Mouse (Mus musculus): ENCODE measurements around the gene Abhd14a. TPM values are rescaled to one million over a fixed set of nuclear protein-coding genes. Genes with fewer than 3 reads are reported as not detected.

Gene Abhd14a
- polyA plus RNA-seq, 1 experiment from 2014 or later: 38.3 TPM

DNA sequence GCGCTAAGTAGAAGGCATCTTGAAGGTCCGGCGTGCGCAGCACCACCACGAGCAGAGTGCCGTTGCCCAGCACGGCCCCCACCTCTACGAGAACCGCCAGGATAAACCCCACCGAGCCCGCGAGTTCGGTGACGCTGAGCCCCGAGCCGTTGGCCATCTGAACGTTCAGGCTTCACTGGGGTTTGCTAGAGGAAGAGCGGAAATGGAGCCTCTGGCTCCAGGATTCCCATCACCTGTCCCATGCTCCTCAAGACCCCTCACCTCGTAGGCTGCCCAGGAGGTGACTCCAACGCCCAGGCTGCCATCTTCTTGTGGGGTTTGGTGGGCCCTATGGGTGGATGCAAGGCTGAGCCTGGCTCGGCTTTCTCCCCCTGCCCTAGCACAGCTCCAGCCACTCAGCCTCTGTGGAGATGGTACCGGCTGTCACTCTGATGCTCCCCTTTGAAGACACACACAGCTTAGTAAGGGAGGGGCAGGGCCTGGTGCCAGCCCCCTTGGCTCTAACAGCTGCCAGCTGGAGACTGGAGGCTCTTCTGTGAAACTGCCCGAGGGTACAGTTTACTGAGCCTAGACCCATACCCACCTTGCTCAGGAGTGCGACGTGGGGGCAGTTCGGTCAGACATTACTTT lies 18.2 kb upstream of the Abhd14a start, which contains the start of gene Gpr62:
Gene Gpr62, minus strand, starts transcription at position 368 of the 630 bp plus-strand sequence.
- peak; percentile 9; the same call in 1 of the 2 replicates for ATAC-seq (replicated peaks; ENCODE audit: low FRiP score)
- WGBS: 33% methylated on average over 26 of the region's 26 CpGs
- peaks cover 16% of the 10 kb centered on the region for H3K4me1 ChIP-seq (replicated peaks; ENCODE audit: control insufficient read depth, insufficient read depth, low read length)
- H3K36me3 ChIP-seq (ENCODE audit: control insufficient read depth, insufficient read depth, low read length): peaks cover 16% of the 10 kb centered on the region
- H3K27ac ChIP-seq (ENCODE audit: low read depth, low read length): peak within 1 kb of the TSS; percentile 21; the same call in 1 of the 2 replicates
- peaks cover 5% of the 10 kb centered on the region; the same call in 1 of the 2 replicates for H3K27me3 ChIP-seq (ENCODE audit: control insufficient read depth, insufficient read depth, low read length)
- H3K9ac ChIP-seq (ENCODE audit: low read length): peak within 1 kb of the TSS; percentile 67
- H3K9me3 ChIP-seq (ENCODE audit: control insufficient read depth, low read length): no peaks in the 10 kb centered on the region
- H3K4me2 ChIP-seq (ENCODE audit: low read depth, low read length, severe bottlenecking): peak within 1 kb of the TSS; percentile 92
- DNase-seq (ENCODE audit: low spot score): no peak
- H3K4me3 ChIP-seq (ENCODE audit: low read depth, low read length): peak within 1 kb of the TSS; percentile 39

DNA sequence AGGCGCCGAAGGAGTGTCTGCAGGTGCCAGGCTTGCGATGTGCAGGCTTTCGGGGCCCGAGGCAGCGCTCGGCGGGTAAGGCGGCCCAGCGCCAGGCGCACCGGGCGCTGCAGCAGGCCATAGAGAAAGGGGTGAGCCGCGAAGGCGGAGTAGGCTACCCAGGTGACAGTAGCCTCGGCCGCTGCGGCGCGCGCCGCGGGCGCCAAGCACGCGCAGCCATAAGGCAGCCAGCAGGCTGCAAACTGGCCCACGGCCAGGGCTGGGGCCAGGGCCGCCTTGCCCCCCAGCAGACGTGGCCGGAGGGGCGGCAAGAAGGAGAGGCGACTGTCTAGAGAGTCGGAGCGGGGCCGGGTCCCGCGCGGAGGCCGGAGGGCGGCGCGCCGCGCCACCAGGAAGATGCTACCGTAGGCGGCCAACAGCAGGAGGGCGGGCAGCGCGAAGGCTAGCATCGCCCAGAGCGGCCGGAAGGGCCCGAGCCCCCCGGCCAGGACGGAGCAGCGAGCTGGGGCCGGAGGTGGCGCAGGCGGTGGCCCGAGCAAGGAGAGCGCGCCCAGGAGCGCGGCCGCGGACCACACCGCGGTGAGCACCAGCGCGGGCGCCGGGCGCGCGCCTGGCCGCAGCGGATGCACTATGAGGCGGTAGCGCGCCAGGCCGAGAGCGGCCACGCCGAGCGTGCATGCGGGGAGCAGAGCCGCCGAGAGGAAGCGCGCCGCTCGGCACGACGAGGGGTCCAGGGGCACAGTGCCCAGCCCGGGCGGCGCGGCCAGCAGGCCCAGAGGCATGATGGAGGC lies 17.5 kb upstream of the Abhd14a start:
- Histone ChIP-seq H3K27ac (ENCODE audit: low read depth, low read length) (peak overlapping the region; percentile 21; the same call in 1 of the 2 replicates), H3K27me3 (ENCODE audit: control insufficient read depth, insufficient read depth, low read length) (peaks cover 5% of the 10 kb centered on the region; the same call in 1 of the 2 replicates), H3K4me1 (replicated peaks; ENCODE audit: control insufficient read depth, insufficient read depth, low read length) (peaks cover 16% of the 10 kb centered on the region), H3K9me3 (ENCODE audit: control insufficient read depth, low read length) (no peaks in the 10 kb centered on the region), H3K4me2 (ENCODE audit: low read depth, low read length, severe bottlenecking) (peak overlapping the region; percentile 92), H3K9ac (ENCODE audit: low read length) (peak overlapping the region; percentile 67), H3K4me3 (ENCODE audit: low read depth, low read length) (peak overlapping the region; percentile 39), H3K36me3 (ENCODE audit: control insufficient read depth, insufficient read depth, low read length) (peaks cover 21% of the 10 kb centered on the region)
- ATAC-seq (replicated peaks; ENCODE audit: low FRiP score): peak; percentile 77
- DNase-seq (ENCODE audit: low spot score): peak; percentile 85
- WGBS: 1% methylated on average over 99 of the region's 99 CpGs

- no peak overlapping the region for H3K9ac ChIP-seq (ENCODE audit: low read length)
- ATAC-seq (replicated peaks; ENCODE audit: low FRiP score) (no peak), DNase-seq (ENCODE audit: low spot score) (no peak)
- no peak overlapping the region for H3K4me3 ChIP-seq (ENCODE audit: low read depth, low read length)
- H3K27ac ChIP-seq (ENCODE audit: low read depth, low read length): no peak overlapping the region
- H3K9me3 ChIP-seq (ENCODE audit: control insufficient read depth, low read length): no peaks in the 10 kb centered on the region
- H3K36me3 ChIP-seq (ENCODE audit: control insufficient read depth, insufficient read depth, low read length): peaks cover 21% of the 10 kb centered on the region
- 85% methylated on average over 21 of the region's 21 CpGs for WGBS
- peaks cover 22% of the 10 kb centered on the region for H3K4me1 ChIP-seq (replicated peaks; ENCODE audit: control insufficient read depth, insufficient read depth, low read length)
- H3K4me2 ChIP-seq (ENCODE audit: low read depth, low read length, severe bottlenecking): no peak overlapping the region
- H3K27me3 ChIP-seq (ENCODE audit: control insufficient read depth, insufficient read depth, low read length): peaks cover 5% of the 10 kb centered on the region; the same call in 1 of the 2 replicates
Measured at GRCm38 (mm10) chr9:106463122-106464063, 15.9 kb upstream of the Abhd14a start.

- WGBS: 92% methylated on average over 12 of the region's 12 CpGs
- Histone ChIP-seq H3K4me3 (ENCODE audit: low read depth, low read length) (no peak overlapping the region), H3K4me1 (replicated peaks; ENCODE audit: control insufficient read depth, insufficient read depth, low read length) (peaks cover 29% of the 10 kb centered on the region), H3K27me3 (ENCODE audit: control insufficient read depth, insufficient read depth, low read length) (peaks cover 5% of the 10 kb centered on the region; the same call in 1 of the 2 replicates), H3K9me3 (ENCODE audit: control insufficient read depth, low read length) (no peaks in the 10 kb centered on the region), H3K36me3 (ENCODE audit: control insufficient read depth, insufficient read depth, low read length) (peaks cover 21% of the 10 kb centered on the region), H3K27ac (ENCODE audit: low read depth, low read length) (no peak overlapping the region), H3K4me2 (ENCODE audit: low read depth, low read length, severe bottlenecking) (no peak overlapping the region), H3K9ac (ENCODE audit: low read length) (no peak overlapping the region)
- DNase-seq (ENCODE audit: low spot score): no peak
- ATAC-seq (replicated peaks; ENCODE audit: low FRiP score): no peak
Measured at GRCm38 (mm10) chr9:106462430-106462800, 14.9 kb upstream of the Abhd14a start.

GRCm38 (mm10) chr9:106461641-106462429 lies 14.4 kb upstream of the Abhd14a start:
- H3K9ac ChIP-seq (ENCODE audit: low read length): no peak overlapping the region
- 81% methylated on average over 16 of the region's 16 CpGs for WGBS
- no peak overlapping the region for H3K27ac ChIP-seq (ENCODE audit: low read depth, low read length)
- H3K27me3 ChIP-seq (ENCODE audit: control insufficient read depth, insufficient read depth, low read length): peaks cover 5% of the 10 kb centered on the region; the same call in 1 of the 2 replicates
- H3K36me3 ChIP-seq (ENCODE audit: control insufficient read depth, insufficient read depth, low read length): peaks cover 21% of the 10 kb centered on the region
- peaks cover 34% of the 10 kb centered on the region for H3K4me1 ChIP-seq (replicated peaks; ENCODE audit: control insufficient read depth, insufficient read depth, low read length)
- no peak overlapping the region for H3K4me3 ChIP-seq (ENCODE audit: low read depth, low read length)
- DNase-seq (ENCODE audit: low spot score) (no peak), ATAC-seq (replicated peaks; ENCODE audit: low FRiP score) (no peak)
- no peak overlapping the region for H3K4me2 ChIP-seq (ENCODE audit: low read depth, low read length, severe bottlenecking)
- H3K9me3 ChIP-seq (ENCODE audit: control insufficient read depth, low read length): no peaks in the 10 kb centered on the region

DNA sequence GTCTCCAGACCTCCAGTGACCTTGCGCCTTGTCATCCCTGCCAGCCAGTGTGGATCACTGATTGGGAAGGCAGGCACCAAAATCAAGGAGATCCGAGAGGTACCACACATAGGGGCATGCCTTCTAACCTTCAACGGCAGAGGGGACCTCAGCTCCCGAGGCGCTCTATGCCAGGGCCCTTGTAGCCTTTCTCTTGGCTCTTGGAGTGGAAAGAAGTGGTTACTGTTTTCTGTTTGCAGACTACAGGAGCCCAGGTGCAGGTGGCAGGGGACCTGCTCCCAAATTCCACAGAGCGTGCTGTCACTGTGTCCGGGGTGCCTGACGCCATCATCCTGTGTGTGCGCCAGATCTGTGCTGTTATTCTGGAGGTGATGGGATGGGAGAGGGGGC lies 13.5 kb upstream of the Abhd14a start:
- 94% methylated on average over 9 of the region's 9 CpGs for WGBS
- no peak overlapping the region for H3K4me3 ChIP-seq (ENCODE audit: low read depth, low read length)
- DNase-seq (ENCODE audit: low spot score) (no peak), ATAC-seq (replicated peaks; ENCODE audit: low FRiP score) (no peak)
- H3K36me3 ChIP-seq (ENCODE audit: control insufficient read depth, insufficient read depth, low read length): peaks cover 21% of the 10 kb centered on the region
- no peak overlapping the region for H3K4me2 ChIP-seq (ENCODE audit: low read depth, low read length, severe bottlenecking)
- peaks cover 42% of the 10 kb centered on the region for H3K4me1 ChIP-seq (replicated peaks; ENCODE audit: control insufficient read depth, insufficient read depth, low read length)
- no peak overlapping the region for H3K9ac ChIP-seq (ENCODE audit: low read length)
- no peak overlapping the region for H3K27ac ChIP-seq (ENCODE audit: low read depth, low read length)
- no peaks in the 10 kb centered on the region for H3K9me3 ChIP-seq (ENCODE audit: control insufficient read depth, low read length)
- peaks cover 5% of the 10 kb centered on the region; the same call in 1 of the 2 replicates for H3K27me3 ChIP-seq (ENCODE audit: control insufficient read depth, insufficient read depth, low read length)

DNA sequence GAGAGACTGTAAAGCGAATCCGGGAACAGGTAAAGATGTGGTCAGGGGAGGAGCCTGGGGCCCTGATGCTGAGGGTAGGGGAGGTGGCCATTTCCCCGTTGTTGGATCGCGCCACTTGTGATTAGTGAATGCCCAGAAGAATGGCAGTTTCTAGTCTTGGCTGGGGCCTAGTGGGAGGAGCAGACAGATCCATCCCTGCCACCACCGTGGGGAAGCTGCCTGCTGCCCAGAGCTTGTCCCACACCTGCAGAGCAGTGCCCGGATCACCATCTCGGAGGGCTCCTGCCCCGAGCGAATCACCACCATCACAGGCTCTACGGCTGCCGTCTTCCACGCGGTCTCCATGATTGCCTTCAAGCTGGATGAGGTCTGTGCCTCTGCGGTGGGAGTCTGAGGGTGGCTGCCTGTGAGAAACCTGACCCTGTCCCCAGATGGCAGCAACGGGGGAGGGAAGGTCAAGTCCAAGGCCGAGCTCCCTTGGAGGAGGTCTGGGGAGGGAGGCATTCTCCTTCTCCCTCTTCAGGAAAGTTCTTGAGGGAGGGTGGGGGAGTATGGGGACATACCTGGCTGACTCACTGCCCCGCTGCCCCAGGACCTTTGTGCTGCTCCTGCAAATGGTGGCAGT lies 13.0 kb upstream of the Abhd14a start:
- Histone ChIP-seq H3K27me3 (ENCODE audit: control insufficient read depth, insufficient read depth, low read length) (peaks cover 3% of the 10 kb centered on the region; the same call in 1 of the 2 replicates), H3K4me3 (ENCODE audit: low read depth, low read length) (no peak overlapping the region), H3K9me3 (ENCODE audit: control insufficient read depth, low read length) (no peaks in the 10 kb centered on the region), H3K36me3 (ENCODE audit: control insufficient read depth, insufficient read depth, low read length) (peaks cover 19% of the 10 kb centered on the region), H3K9ac (ENCODE audit: low read length) (no peak overlapping the region), H3K4me2 (ENCODE audit: low read depth, low read length, severe bottlenecking) (no peak overlapping the region), H3K27ac (ENCODE audit: low read depth, low read length) (no peak overlapping the region), H3K4me1 (replicated peaks; ENCODE audit: control insufficient read depth, insufficient read depth, low read length) (peaks cover 45% of the 10 kb centered on the region)
- DNase-seq (ENCODE audit: low spot score) (no peak), ATAC-seq (replicated peaks; ENCODE audit: low FRiP score) (no peak)
- 81% methylated on average over 18 of the region's 18 CpGs for WGBS

Data from forebrain, embryonic 11.5 days (tissue).